Mouse (Mus musculus) thymus, postnatal 0 days (tissue): ENCODE results near the gene Fam189a2. TPM values are rescaled to one million over a fixed set of nuclear protein-coding genes. Genes with fewer than 3 reads are reported as not detected.

ENCODE experiments used
- DNase-seq: peaks from one replicate; pipeline ENCODE4 v3.0.0-alpha.2; 2015; ENCODE audit warnings: low spot score
- polyA plus RNA-seq: library from polyadenylated mRNA; unstranded; fragments of >200 nt; fragmentation: Nextera tagmentation; extraction: Ambion mirVana; gene quantifications from 2 replicates; pipeline ENCODE4 v1.2.1, GENCODE M21; 2015

Fam189a2 gene
- 0.35 and 0.44 TPM in 2 replicates for polyA plus RNA-seq

GRCm38 (mm10) chr19:24030871-24031556, at the start of gene Fam189a2:
Fam189a2 (minus strand) TSS chr19:24031019.
- no peak for DNase-seq

DNA sequence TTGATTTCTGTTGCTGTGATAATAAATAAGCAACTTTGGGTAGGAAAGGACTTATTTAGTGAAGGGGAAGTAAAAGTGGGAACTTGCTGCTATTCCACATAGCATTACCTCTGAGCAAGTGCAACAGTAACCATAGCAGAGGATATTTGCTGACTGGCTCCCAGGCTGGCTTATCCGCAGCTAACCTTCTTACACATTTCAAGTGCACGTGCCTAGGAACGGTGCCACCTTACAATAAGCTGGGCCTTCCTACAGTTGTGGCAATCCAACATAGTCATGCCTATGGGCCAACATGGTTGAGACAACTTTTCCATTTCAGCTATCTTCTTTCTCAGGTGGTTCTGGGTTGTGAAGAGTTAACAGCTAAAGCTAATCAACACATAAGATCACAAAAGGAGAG, 46.8 kb upstream of the Fam189a2 start:
- no peak for DNase-seq

- no peak for DNase-seq
These were observed 45.7 kb upstream of the Fam189a2 start for GRCm38 (mm10) chr19:24076536-24076935.

DNA sequence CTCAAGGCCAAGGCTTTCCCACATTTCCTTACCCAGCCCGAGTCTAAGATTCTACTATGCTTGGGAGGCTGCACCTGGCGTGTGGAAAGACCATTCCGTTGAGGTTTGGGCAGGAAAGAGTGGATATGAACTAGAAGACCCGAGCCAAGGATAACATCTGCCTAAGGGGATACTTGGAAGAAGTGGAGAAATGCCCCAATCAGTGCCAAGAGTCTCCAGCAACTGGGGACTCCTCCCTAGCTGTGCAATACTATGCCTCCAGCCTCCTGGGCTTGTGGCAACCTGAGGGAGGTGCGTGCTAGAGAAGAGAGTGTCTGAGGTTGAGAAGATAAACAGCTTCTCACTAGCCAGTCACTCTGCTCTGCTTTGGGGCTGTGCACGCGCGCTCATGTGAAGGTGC, 45.1 kb upstream of the Fam189a2 start:
- DNase-seq: no peak

DNA sequence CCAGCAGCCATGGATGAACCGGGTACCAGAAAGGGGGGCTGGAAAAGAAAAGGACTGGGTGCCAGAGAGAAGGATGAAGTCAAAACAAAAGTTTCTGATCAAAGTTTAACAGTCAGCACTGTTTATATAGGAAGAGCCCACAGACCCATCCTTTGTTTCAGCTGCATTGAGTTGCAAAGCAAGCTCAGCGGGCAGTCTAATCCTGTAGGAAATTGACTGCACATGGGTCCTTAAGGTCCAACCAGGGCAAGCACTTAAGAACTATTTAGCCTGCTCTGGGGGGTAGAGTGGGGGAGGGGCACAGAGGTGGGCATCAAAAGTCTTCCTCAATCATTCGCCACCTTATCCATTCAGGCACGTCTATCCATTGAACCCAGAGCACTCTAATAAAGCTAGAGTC, 42.3 kb upstream of the Fam189a2 start:
- no peak for DNase-seq

DNA sequence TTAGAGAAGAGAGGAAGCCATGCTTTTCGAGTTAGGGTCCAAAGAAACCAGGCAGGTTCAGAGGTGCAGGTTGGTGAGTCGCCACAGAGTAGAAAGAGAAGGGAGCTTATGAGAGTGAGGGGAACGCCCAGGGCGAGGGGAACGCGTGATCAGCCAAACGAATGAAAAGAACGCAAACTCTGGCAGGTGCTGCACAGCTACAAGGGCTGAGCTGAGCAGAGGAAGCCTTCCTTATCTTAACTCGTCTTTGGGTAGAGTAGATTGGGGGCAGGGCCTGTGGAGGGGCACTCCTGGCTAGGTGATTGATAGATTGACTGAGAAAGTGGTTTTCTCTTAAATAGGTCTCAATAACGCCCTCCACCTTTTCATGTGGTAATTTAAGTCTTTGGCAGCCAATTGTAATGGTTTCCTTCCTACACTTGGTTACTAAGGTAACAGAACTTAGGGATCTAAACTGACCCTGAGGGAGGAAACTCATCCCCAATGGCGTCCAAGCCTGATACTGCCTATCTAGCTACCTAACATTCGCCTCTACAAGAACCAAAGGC, 33.6 kb upstream of the Fam189a2 start:
- no peak for DNase-seq

GRCm38 (mm10) chr19:24063585-24063984, 32.8 kb upstream of the Fam189a2 start:
- DNase-seq: no peak

- no peak for DNase-seq
These were observed 28.0 kb upstream of the Fam189a2 start for GRCm38 (mm10) chr19:24058851-24059250.

DNA sequence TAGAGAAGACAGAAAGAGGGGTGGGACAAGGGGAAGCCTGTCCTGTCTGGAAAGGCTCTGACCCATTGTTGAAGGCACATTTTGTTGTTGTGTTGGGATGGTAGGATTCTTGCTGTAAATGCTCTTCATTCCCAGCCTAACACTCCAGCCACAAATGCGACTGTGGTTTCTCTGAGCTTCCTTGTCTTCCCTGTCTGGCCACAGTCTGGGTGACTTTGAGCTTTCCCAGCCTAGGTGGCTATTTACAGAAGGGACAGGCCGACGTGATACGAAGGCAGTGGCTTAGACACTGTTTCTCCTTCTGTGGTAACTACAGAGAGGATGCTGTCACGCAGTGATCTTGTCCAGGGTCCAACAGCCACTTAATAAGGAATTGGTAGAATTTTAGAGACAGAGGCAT, 27.2 kb upstream of the Fam189a2 start:
- DNase-seq: no peak

GRCm38 (mm10) chr19:24056880-24057279, 26.1 kb upstream of the Fam189a2 start:
- no peak for DNase-seq

- no peak for DNase-seq
These were observed 24.1 kb upstream of the Fam189a2 start for GRCm38 (mm10) chr19:24054904-24055303.

GRCm38 (mm10) chr19:24054265-24054664, 23.4 kb upstream of the Fam189a2 start:
- no peak for DNase-seq

DNA sequence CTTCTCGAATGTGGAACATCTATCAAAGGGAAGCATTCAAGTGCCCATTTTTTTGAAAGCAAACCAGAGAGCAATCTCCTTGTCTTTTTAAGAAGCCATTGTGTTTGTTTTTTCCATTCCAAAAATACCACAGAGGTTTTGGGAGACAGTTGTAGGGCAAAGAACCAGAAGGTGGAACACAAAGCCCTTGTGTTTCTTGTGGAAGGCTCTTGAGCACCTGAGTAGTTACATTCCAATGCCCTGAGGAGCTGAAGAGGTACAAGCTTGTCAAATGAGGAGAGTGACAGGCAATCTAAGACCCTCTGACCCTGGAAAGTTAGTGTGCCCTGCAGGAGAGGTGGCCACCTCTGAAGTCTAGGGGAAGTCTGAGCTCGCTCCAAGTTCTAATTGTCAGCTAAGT, 19.7 kb upstream of the Fam189a2 start:
- DNase-seq: no peak

- DNase-seq: no peak
These were observed 18.5 kb upstream of the Fam189a2 start for GRCm38 (mm10) chr19:24049329-24049728.

GRCm38 (mm10) chr19:24046395-24046993, 15.7 kb upstream of the Fam189a2 start:
- no peak for DNase-seq

GRCm38 (mm10) chr19:24042387-24042786, 11.6 kb upstream of the Fam189a2 start:
- no peak for DNase-seq

DNA sequence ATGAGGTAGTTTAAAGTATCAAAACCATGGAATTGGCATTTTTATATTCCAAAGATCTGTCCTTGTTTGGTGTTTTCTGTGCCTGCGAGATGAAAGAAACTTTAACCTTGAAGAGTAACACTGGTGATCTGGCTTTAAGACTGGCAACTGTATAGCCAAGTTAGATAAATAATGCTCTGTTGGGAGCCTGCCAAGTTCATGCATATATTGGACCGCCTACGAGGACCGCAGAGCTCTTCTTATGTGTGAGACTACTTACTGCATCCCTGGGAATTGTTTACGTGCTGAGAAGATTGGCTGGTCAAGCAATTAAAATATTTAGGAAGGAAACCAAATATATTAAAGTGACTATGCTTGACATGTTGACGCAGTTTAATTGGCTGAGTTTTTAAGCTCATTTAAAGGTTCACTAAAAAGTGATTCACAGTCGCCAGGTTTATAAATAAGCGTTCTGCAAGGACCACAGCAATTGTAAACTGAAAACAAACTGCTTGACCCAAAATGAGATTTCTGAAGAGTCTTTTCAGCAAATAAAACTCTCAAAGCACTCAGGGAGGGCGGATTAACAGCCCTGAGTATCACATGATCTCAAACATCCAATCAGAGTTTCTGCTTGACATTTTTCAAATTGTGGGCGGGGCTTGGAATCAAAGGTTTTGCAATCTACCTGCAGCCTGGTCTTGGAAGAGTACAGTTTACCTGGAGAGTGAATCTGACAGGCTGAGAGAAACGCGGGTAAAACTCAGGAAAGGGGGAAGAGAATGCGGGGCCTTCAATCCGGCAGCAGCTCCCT, 8.4 kb upstream of the Fam189a2 start:
- DNase-seq: no peak

- DNase-seq: no peak
These were observed 3.5 kb upstream of the Fam189a2 start for GRCm38 (mm10) chr19:24034367-24034766.

GRCm38 (mm10) chr19:24032654-24033236, 1.9 kb upstream of the Fam189a2 start:
- no peak for DNase-seq

DNA sequence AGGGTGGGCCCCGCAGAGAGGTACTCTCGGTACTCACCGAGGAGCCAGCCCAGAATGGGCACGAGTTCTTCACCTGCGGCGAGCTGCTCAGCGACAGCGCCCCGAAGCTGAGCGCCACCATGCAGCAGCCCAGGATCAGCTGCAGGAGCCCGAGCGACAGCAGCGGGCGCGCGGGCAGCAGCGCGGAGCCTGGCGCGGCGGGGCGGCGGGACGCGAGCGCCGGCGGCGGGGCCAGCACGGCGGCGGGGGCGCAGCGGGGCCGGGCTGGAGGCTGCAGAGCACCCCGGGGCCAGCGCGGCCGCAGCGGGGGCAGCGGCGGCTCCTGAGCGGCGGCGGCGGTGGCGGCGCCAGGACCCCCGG, 328 bp downstream of the Fam189a2 start:
- no peak for DNase-seq

DNA sequence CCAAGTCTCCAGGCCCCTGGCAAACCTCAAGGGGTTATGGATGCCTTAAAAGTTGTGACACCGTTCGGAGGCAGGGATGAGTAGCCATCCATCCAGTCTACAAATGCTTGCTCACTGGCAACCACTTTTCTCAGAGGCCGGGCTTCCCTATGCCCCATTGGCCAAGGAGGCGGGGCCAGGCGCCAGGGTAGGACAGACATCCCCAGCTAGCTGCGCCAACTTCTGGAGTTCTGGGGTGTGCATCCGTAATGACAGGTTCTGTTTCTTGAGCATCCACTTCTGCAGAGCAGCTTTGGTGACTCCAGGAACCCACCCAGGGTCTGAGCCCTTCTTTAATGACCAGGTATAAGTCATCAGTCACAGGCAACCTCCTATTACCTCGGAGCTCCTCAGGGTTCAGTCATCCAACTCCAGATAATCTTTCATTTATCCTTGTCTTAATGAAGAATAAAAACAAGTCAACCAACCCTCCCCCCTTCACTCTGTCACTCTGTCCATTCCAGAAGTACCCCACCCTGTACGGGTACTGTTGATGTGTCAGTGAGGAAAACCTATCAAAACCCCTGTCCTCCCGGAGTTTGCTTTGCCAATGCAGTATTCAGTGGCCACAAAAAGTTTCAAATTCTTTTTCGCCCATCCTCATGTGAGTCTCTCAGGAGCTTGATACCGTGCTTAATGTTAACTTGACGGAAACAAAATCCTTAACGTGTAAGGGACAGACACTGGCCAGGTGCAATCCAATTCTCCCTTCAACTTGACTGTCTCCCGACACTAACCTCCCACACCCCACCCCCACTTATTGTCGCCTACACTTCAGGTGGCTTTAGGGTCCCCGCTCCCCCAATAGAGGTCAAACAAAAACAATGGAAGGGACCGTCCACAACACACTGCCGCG, 956 bp downstream of the Fam189a2 start:
- no peak for DNase-seq
